Mouse (Mus musculus) embryonic fibroblast, embryonic 13.5 days (primary cell): ENCODE measurements around the gene Arfgap2. TPM values are rescaled to one million over a fixed set of nuclear protein-coding genes. Genes with fewer than 3 reads are reported as not detected.

Source experiments
- H3K27ac ChIP-seq: 2 replicates; pipeline ENCODE4 v1.5.1; 2012; ENCODE audit warnings: low read length, control low read depth, inconsistent platforms; ENCODE audit not compliant: insufficient read depth
- H3K4me1 ChIP-seq: 2 replicates; pipeline ENCODE4 v1.6.1; 2011; ENCODE audit warnings: low read length; ENCODE audit not compliant: control insufficient read depth, insufficient read depth
- H3K4me3 ChIP-seq: 2 replicates; pipeline ENCODE4 v1.5.1; 2011; ENCODE audit warnings: mild to moderate bottlenecking, control low read depth, low read length; ENCODE audit not compliant: insufficient read depth
- CTCF ChIP-seq: IDR thresholded peaks from 2 replicates; pipeline ENCODE4 v1.5.1; 2011; ENCODE audit warnings: mild to moderate bottlenecking, control low read depth, low read length, moderate library complexity, borderline replicate concordance; ENCODE audit not compliant: insufficient read depth
- POLR2A ChIP-seq: IDR thresholded peaks from 2 replicates; pipeline ENCODE4 v1.6.1; 2011; ENCODE audit warnings: low read depth, mild to moderate bottlenecking, control low read depth, low read length, moderate library complexity
- polyA plus RNA-seq: library from polyadenylated mRNA; stranded (reverse); fragments of >200 nt; gene quantifications from 2 replicates; pipeline ENCODE4 v1.2.4, GENCODE M21; 2011; ENCODE audit warnings: low read depth; ENCODE audit not compliant: missing spikeins, insufficient read length

Arfgap2 gene
- polyA plus RNA-seq, 1 experiment, result 67.0 TPM

GRCm38 (mm10) chr2:91258830-91259229 is 5.9 kb upstream of the Arfgap2 start:
- no peak for TF ChIP-seq CTCF
- no peak for TF ChIP-seq POLR2A
- H3K4me1 ChIP-seq, result no peaks in the 10 kb centered on the region; the same call in 1 of the 2 replicates
- no peak overlapping the region for H3K4me3 ChIP-seq
- H3K27ac ChIP-seq, result no peak overlapping the region

GRCm38 (mm10) chr2:91259493-91259892 is 5.3 kb upstream of the Arfgap2 start:
- no peak for TF ChIP-seq CTCF
- no peak for TF ChIP-seq POLR2A
- no peak overlapping the region for H3K27ac ChIP-seq
- H3K4me1 ChIP-seq, result no peaks in the 10 kb centered on the region; the same call in 1 of the 2 replicates
- no peak overlapping the region for H3K4me3 ChIP-seq

GRCm38 (mm10) chr2:91263692-91264660 is 798 bp upstream of the Arfgap2 start:
- TF ChIP-seq POLR2A (no peak), CTCF (no peak)
- no peak overlapping the region for H3K4me3 ChIP-seq
- peak overlapping the region; percentile 38; the same call in 1 of the 2 replicates for H3K27ac ChIP-seq
- no peaks in the 10 kb centered on the region for H3K4me1 ChIP-seq

GRCm38 (mm10) chr2:91268042-91268441 is 3.3 kb downstream of the Arfgap2 start:
- Histone ChIP-seq H3K4me1 (no peaks in the 10 kb centered on the region), H3K4me3 (no peak overlapping the region), H3K27ac (no peak overlapping the region)
- TF ChIP-seq POLR2A (no peak), CTCF (no peak)

- no peaks in the 10 kb centered on the region for H3K4me1 ChIP-seq
- no peak for TF ChIP-seq CTCF
- no peak overlapping the region for H3K27ac ChIP-seq
- H3K4me3 ChIP-seq, result no peak overlapping the region
Observed at GRCm38 (mm10) chr2:91268706-91269105, 3.9 kb downstream of the Arfgap2 start.

GRCm38 (mm10) chr2:91269687-91270133 is 4.9 kb downstream of the Arfgap2 start:
- no peaks in the 10 kb centered on the region for H3K4me1 ChIP-seq
- no peak overlapping the region for H3K27ac ChIP-seq
- H3K4me3 ChIP-seq, result no peak overlapping the region
- TF ChIP-seq POLR2A (no peak), CTCF (no peak)

- no peak overlapping the region for H3K27ac ChIP-seq
- H3K4me1 ChIP-seq, result no peaks in the 10 kb centered on the region
- no peak overlapping the region for H3K4me3 ChIP-seq
- TF ChIP-seq POLR2A, result no peak
- TF ChIP-seq CTCF, result peak; percentile 69; the same call in 1 of the 2 replicates
Observed at GRCm38 (mm10) chr2:91278749-91279371, 14.1 kb downstream of the Arfgap2 start.

GRCm38 (mm10) chr2:91279372-91279755 is 14.6 kb downstream of the Arfgap2 start:
- TF ChIP-seq CTCF, result no peak
- no peak for TF ChIP-seq POLR2A
- Histone ChIP-seq H3K27ac (no peak overlapping the region), H3K4me1 (no peaks in the 10 kb centered on the region), H3K4me3 (no peak overlapping the region)

- Histone ChIP-seq H3K4me3 (no peak overlapping the region), H3K27ac (no peak overlapping the region), H3K4me1 (no peaks in the 10 kb centered on the region)
- TF ChIP-seq POLR2A (no peak), CTCF (no peak)
Observed at GRCm38 (mm10) chr2:91281366-91281765, 16.6 kb downstream of the Arfgap2 start.

GRCm38 (mm10) chr2:91283972-91284371 is 19.2 kb downstream of the Arfgap2 start:
- Histone ChIP-seq H3K4me1 (no peaks in the 10 kb centered on the region), H3K4me3 (no peak overlapping the region), H3K27ac (no peak overlapping the region)
- TF ChIP-seq POLR2A (no peak), CTCF (no peak)
